Mouse (Mus musculus): ENCODE data around the gene Ncor1.
"Not testable (repeated sequence)": the region's sequence is repeated elsewhere in the genome, so short reads cannot be mapped to it uniquely, and the experiment has no call there.

The Ncor1 gene

GRCm38 (mm10) chr11:62458780-62459179 lies 439 bp upstream of the Ncor1 start:
- no peak for DNase-seq (ENCODE audit: low read depth in 1 of 2, low spot score in 2 of 2)

- no peak for DNase-seq (ENCODE audit: low read depth in 1 of 2, low spot score in 2 of 2)
These were observed 460 bp downstream of the Ncor1 start for GRCm38 (mm10) chr11:62457891-62458270.

- DNase-seq (ENCODE audit: low read depth in 1 of 2, low spot score in 2 of 2) = peak; percentile 75 to 81
These were observed 975 bp downstream of the Ncor1 start for GRCm38 (mm10) chr11:62457241-62457890.

GRCm38 (mm10) chr11:62456483-62457172 lies 1.7 kb downstream of the Ncor1 start:
- DNase-seq (ENCODE audit: low read depth in 1 of 2, low spot score in 2 of 2) = peak in 1 of 2 experiments; percentile 24

- DNase-seq (ENCODE audit: low read depth in 1 of 2, low spot score in 2 of 2) = no peak
These were observed 2.3 kb downstream of the Ncor1 start for GRCm38 (mm10) chr11:62456021-62456482.

GRCm38 (mm10) chr11:62455193-62455592 lies 3.1 kb downstream of the Ncor1 start:
- no peak for DNase-seq (ENCODE audit: low read depth in 1 of 2, low spot score in 2 of 2)

GRCm38 (mm10) chr11:62448971-62449370 lies 9.4 kb downstream of the Ncor1 start:
- DNase-seq (ENCODE audit: low read depth in 1 of 2, low spot score in 2 of 2) = no peak

- DNase-seq (ENCODE audit: low read depth in 1 of 2, low spot score in 2 of 2) = no peak
These were observed 12.5 kb downstream of the Ncor1 start for GRCm38 (mm10) chr11:62445799-62446198.

- no peak for DNase-seq (ENCODE audit: low read depth in 1 of 2, low spot score in 2 of 2)
These were observed 17.5 kb downstream of the Ncor1 start for GRCm38 (mm10) chr11:62440670-62441315.

- DNase-seq (ENCODE audit: low read depth in 1 of 2, low spot score in 2 of 2) = no peak
These were observed 26.1 kb downstream of the Ncor1 start for GRCm38 (mm10) chr11:62432211-62432610.

GRCm38 (mm10) chr11:62427105-62427504 lies 31.2 kb downstream of the Ncor1 start:
- no peak for DNase-seq (ENCODE audit: low read depth in 1 of 2, low spot score in 2 of 2)

GRCm38 (mm10) chr11:62426266-62426665 lies 32.1 kb downstream of the Ncor1 start:
- no peak for DNase-seq (ENCODE audit: low read depth in 1 of 2, low spot score in 2 of 2)

GRCm38 (mm10) chr11:62424525-62424924 lies 33.8 kb downstream of the Ncor1 start:
- DNase-seq (ENCODE audit: low read depth in 1 of 2, low spot score in 2 of 2) = no peak

- DNase-seq (ENCODE audit: low read depth in 1 of 2, low spot score in 2 of 2) = no peak
These were observed 43.3 kb downstream of the Ncor1 start for GRCm38 (mm10) chr11:62415026-62415425.

GRCm38 (mm10) chr11:62409611-62410010 lies 48.7 kb downstream of the Ncor1 start:
- no peak for DNase-seq (ENCODE audit: low read depth in 1 of 2, low spot score in 2 of 2)

GRCm38 (mm10) chr11:62408848-62409247 lies 49.5 kb downstream of the Ncor1 start:
- no peak for DNase-seq (ENCODE audit: low read depth in 1 of 2, low spot score in 2 of 2)

- DNase-seq (ENCODE audit: low read depth in 1 of 2, low spot score in 2 of 2) = no peak
These were observed 61.9 kb downstream of the Ncor1 start for GRCm38 (mm10) chr11:62396405-62396804.

GRCm38 (mm10) chr11:62388331-62388679 lies 70.0 kb downstream of the Ncor1 start:
- no peak for DNase-seq (ENCODE audit: low read depth in 1 of 2, low spot score in 2 of 2)

- DNase-seq (ENCODE audit: low read depth in 1 of 2, low spot score in 2 of 2) = no peak
These were observed 70.6 kb downstream of the Ncor1 start for GRCm38 (mm10) chr11:62387608-62388330.

GRCm38 (mm10) chr11:62377202-62377851 lies 81.0 kb downstream of the Ncor1 start:
- not testable (repeated sequence) for DNase-seq (ENCODE audit: low read depth in 1 of 2, low spot score in 2 of 2)

GRCm38 (mm10) chr11:62371776-62372175 lies 86.6 kb downstream of the Ncor1 start:
- DNase-seq (ENCODE audit: low read depth in 1 of 2, low spot score in 2 of 2) = no peak

Measured in monocyte, adult 2 months (primary cell).